Comparison of ENCODE assay signal across 35 mouse cellular contexts in genomic region chr17:75775518-75775917, GRCm38 (mm10).
"Had no signal": no experiment of that assay in that cellular context is flagged by ENCODE, and none has a peak within 500 bp of the region (broad histone marks: within the 10 kb centered on the region; RNA-seq: fewer than 3 reads in every experiment).

No protein-coding gene starts in this region.

- H3K4me2 ChIP-seq: heart, embryonic 11.5 days; heart, embryonic 12.5 days; heart, embryonic 13.5 days; heart, embryonic 15.5 days; hindbrain, embryonic 12.5 days; hindbrain, embryonic 13.5 days; hindbrain, embryonic 14.5 days; hindbrain, embryonic 15.5 days; intestine, embryonic 15.5 days; kidney, embryonic 15.5 days had no signal

- H3K4me3 ChIP-seq: heart, adult 2 months; heart, embryonic 10.5 days; heart, embryonic 12.5 days; heart, embryonic 13.5 days; heart, embryonic 15.5 days; hindbrain, embryonic 10.5 days; hindbrain, embryonic 12.5 days; hindbrain, embryonic 13.5 days; hindbrain, embryonic 15.5 days; intestine, embryonic 15.5 days; kidney, embryonic 15.5 days; layer of hippocampus, adult 2 months had no signal

- H3K36me3 ChIP-seq: heart, embryonic 10.5 days; heart, embryonic 12.5 days; heart, embryonic 13.5 days; heart, embryonic 15.5 days; hindbrain, embryonic 10.5 days; hindbrain, embryonic 12.5 days; hindbrain, embryonic 13.5 days; hindbrain, embryonic 15.5 days; intestine, embryonic 15.5 days; kidney, embryonic 15.5 days had no signal

- H3K27ac ChIP-seq: heart, adult 2 months; heart, embryonic 10.5 days; heart, embryonic 13.5 days; heart, embryonic 15.5 days; hindbrain, embryonic 10.5 days; hindbrain, embryonic 12.5 days; hindbrain, embryonic 13.5 days; hindbrain, embryonic 14.5 days; hindbrain, embryonic 15.5 days; hindbrain, postnatal 0 days; intestine, embryonic 15.5 days; kidney, embryonic 15.5 days; kidney, postnatal 0 days; layer of hippocampus, adult 2 months had no signal

- H3K9ac ChIP-seq: heart, embryonic 12.5 days; heart, embryonic 13.5 days; heart, embryonic 15.5 days; hindbrain, embryonic 12.5 days; hindbrain, embryonic 13.5 days; hindbrain, embryonic 14.5 days; hindbrain, embryonic 15.5 days; intestine, embryonic 15.5 days; kidney, embryonic 15.5 days had no signal

- H3K9me3 ChIP-seq: heart, embryonic 10.5 days; heart, embryonic 12.5 days; heart, embryonic 13.5 days; heart, embryonic 15.5 days; hindbrain, embryonic 10.5 days; hindbrain, embryonic 12.5 days; hindbrain, embryonic 13.5 days; hindbrain, embryonic 15.5 days; intestine, embryonic 15.5 days; kidney, embryonic 15.5 days had no signal

- H3K27me3 ChIP-seq: heart, embryonic 12.5 days; heart, embryonic 13.5 days; heart, embryonic 15.5 days; hindbrain, embryonic 12.5 days; hindbrain, embryonic 13.5 days; hindbrain, embryonic 15.5 days; intestine, embryonic 15.5 days; kidney, embryonic 15.5 days had no signal

- H3K4me1 ChIP-seq: heart, embryonic 10.5 days; heart, embryonic 12.5 days; heart, embryonic 13.5 days; heart, embryonic 15.5 days; hindbrain, embryonic 10.5 days; hindbrain, embryonic 12.5 days; hindbrain, embryonic 13.5 days; hindbrain, embryonic 15.5 days; intestine, embryonic 15.5 days; kidney, embryonic 15.5 days had no signal

- DNase-seq: heart, adult 2 months; heart, postnatal 10 days; heart, postnatal 14 days; heart, postnatal 36 days; heart, postnatal 4 days; kidney, adult 11 months; kidney, adult 18-20 months; kidney, adult 2 months; kidney, adult 8-10 months; kidney, adult 9 months; kidney, postnatal 10 days; kidney, postnatal 14 days; kidney, postnatal 25 days; kidney, postnatal 36 days; kidney, postnatal 4 days; layer of hippocampus, adult 9-11 months had no signal

- ATAC-seq: hindbrain, embryonic 16.5 days; hindbrain, postnatal 0 days; inflammation-experienced regulatory T-cells, adult 6 months; intestine, embryonic 15.5 days; intestine, embryonic 16.5 days; intestine, postnatal 0 days had no signal
